Mouse (Mus musculus) lung, postnatal 0 days (tissue): ENCODE measurements around the gene Ephb4.

Experiments
- CTCF ChIP-seq: IDR thresholded peaks from 2 replicates; pipeline ENCODE4 v1.5.1; 2016; ENCODE audit warnings: antibody characterized with exemption, mild to moderate bottlenecking
- EP300 ChIP-seq: IDR thresholded peaks from 2 replicates; pipeline ENCODE4 v1.6.1; 2016; ENCODE audit warnings: antibody characterized with exemption, mild to moderate bottlenecking, control low read depth

GRCm38 (mm10) chr5:137340222-137340621, 9.7 kb upstream of the Ephb4 start:
- TF ChIP-seq CTCF (no peak), EP300 (no peak)
